Mouse (Mus musculus) embryonic facial prominence, embryonic 13.5 days (tissue): ENCODE data around the gene Tubb1. TPM values are rescaled to one million over a fixed set of nuclear protein-coding genes. Genes with fewer than 3 reads are reported as not detected.

ENCODE experiments used
- polyA plus RNA-seq: library from polyadenylated mRNA; unstranded; fragments of >200 nt; fragmentation: Nextera tagmentation; extraction: Ambion mirVana; gene quantifications from 2 replicates; pipeline ENCODE4 v1.2.1, GENCODE M21; 2015

The Tubb1 gene
- polyA plus RNA-seq, 1 experiment from 2014 or later = 3.1 TPM

Other genes starting within 250 kb of the Tubb1 start
- gene Gnas, start 166.4 kb upstream of the Tubb1 start, polyA plus RNA-seq = 1,664 and 1,723 TPM in 2 replicates
- 17.1 and 20.3 TPM in 2 replicates for gene Gm20721, start 104.0 kb upstream of the Tubb1 start, polyA plus RNA-seq
- 131 and 140 TPM in 2 replicates for gene Nelfcd, start 34.9 kb upstream of the Tubb1 start, polyA plus RNA-seq
- 148 and 153 TPM in 2 replicates for gene Ctsz, start 11.7 kb upstream of the Tubb1 start, polyA plus RNA-seq
- gene Atp5e, start 13.4 kb downstream of the Tubb1 start, polyA plus RNA-seq = 779 and 911 TPM in 2 replicates
- gene Prelid3b, start 22.4 kb downstream of the Tubb1 start, polyA plus RNA-seq = 108 TPM in 2 replicates
- 0.07 TPM in 1 of 2 replicates, not detected in the other for gene Zfp831, start 192.8 kb downstream of the Tubb1 start, polyA plus RNA-seq